In the genomic region with DNA sequence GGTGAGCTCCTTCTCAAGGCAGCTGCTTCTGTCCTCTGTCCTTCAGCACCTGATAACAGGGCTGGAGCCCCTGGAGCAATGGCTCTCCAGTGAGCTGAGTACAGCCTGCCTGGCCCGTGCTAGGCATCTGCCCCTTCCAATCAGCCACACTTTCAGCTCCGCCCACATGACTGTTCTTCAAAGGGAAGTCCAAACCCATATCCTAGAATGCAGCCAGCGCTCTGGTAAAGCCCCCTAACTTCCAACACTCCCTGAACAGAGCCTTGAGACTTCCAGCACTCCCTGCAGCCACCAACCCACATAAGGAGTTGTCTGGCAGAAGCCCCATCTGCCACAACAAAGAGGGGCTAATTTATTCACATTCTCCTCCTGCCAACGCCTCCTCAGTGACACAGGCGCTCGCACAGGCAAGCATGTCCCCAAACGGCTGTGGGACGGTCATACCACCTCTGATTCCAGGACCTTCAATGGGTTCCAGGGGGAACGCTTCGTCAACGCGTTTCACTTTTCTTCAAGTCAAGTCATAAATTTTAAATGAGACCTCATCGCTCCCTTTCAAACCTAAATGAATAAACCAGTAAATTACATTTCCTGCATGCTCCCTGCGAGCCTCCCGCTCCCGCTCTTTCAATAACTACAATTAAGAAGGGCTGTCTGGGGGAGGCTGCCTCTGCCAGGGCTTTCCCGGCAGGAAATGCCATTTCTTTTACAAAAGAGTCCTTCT, we compare ENCODE assay signal across 8 mouse cellular contexts. TPM values are rescaled to one million over a fixed set of nuclear protein-coding genes. Genes with fewer than 3 reads are reported as not detected.
DNase-seq lines count a peak whose midpoint lies in the region; ATAC-seq and TF ChIP-seq lines count a peak whose summit lies in the region.

No protein-coding gene starts in this region.

- no peaks in the 10 kb centered on the region for H3K9me3 ChIP-seq in intestine, postnatal 0 days (ENCODE audit: control insufficient read depth)

- H3K27me3 ChIP-seq in intestine, postnatal 0 days (replicated peaks; ENCODE audit: control insufficient read depth, insufficient read depth, low read length): 0 out of 2 replicates have a peak, but pooled peaks cover 5% of the 10 kb centered on the region

- no peaks in the 10 kb centered on the region; the same call in 1 of the 2 replicates for H3K4me1 ChIP-seq in intestine, postnatal 0 days (replicated peaks; ENCODE audit: control insufficient read depth, insufficient read depth, low read length)

- no peak overlapping the region for H3K9ac ChIP-seq in intestine, postnatal 0 days (ENCODE audit: low read depth, low read length)

- WGBS in intestine, postnatal 0 days: 10% methylated on average over 17 of the region's 17 CpGs

- no peak for TF ChIP-seq CTCF in intestine, postnatal 0 days (IDR thresholded peaks at IDR 0.05; ENCODE audit: low read depth)

- H3K27ac ChIP-seq in intestine, postnatal 0 days (ENCODE audit: low read depth, low read length): no peak overlapping the region

- H3K36me3 ChIP-seq in intestine, postnatal 0 days (ENCODE audit: control insufficient read depth, insufficient read depth): no peaks in the 10 kb centered on the region

- DNase-seq in NIH3T3 (ENCODE audit: low read depth): peak; percentile 2
- DNase-seq in brain, embryonic 18.5 days (ENCODE audit: low read depth, low spot score): peak; percentile 85
- DNase-seq in lung, postnatal 10 days: peak; percentile 71
- DNase-seq in right cerebral cortex, postnatal 10 days (ENCODE audit: low spot score in 2 of 2): peak; percentile 70 to 83
- DNase-seq in c-Kit-positive CD71-positive TER-119-positive erythroid progenitor cells, embryonic 14.5 days (ENCODE audit: low spot score): no peak
- no peak for DNase-seq in spleen, adult 12 weeks (ENCODE audit: low spot score)

- H3K4me2 ChIP-seq in intestine, postnatal 0 days (replicated peaks; ENCODE audit: low read depth): peak overlapping the region; percentile 59

- peak; percentile 57 for ATAC-seq in granulocyte monocyte progenitor cell, adult 5-6 weeks (replicated peaks; ENCODE audit: poor library complexity, severe bottlenecking)
- ATAC-seq in intestine, postnatal 0 days: no peak

- peak overlapping the region; percentile 14 for H3K4me3 ChIP-seq in intestine, postnatal 0 days (ENCODE audit: low read depth, low read length)

RNA-seq across cellular contexts. Expression of a gene that starts 7.4 kb away (rescaled TPM):
- total RNA-seq in granulocyte monocyte progenitor cell, adult 5-6 weeks (2014; fragmentation: Nextera tagmentation): not detected in 2 replicates
- total RNA-seq in granulocyte monocyte progenitor cell, adult 5-6 weeks (2017): not detected in 2 replicates
- polyA plus RNA-seq in intestine, postnatal 0 days (2015; fragmentation: Nextera tagmentation; extraction: Ambion mirVana): 0.16 and 0.18 TPM in 2 replicates

RNA-seq across cellular contexts. Expression of a gene that starts 20.5 kb away (rescaled TPM):
- 15.1 and 16.2 TPM in 2 replicates for total RNA-seq in granulocyte monocyte progenitor cell, adult 5-6 weeks (2014; fragmentation: Nextera tagmentation)
- total RNA-seq in granulocyte monocyte progenitor cell, adult 5-6 weeks (2017): 45.3 and 54.8 TPM in 2 replicates
- 350 and 391 TPM in 2 replicates for polyA plus RNA-seq in intestine, postnatal 0 days (2015; fragmentation: Nextera tagmentation; extraction: Ambion mirVana)

RNA-seq across cellular contexts. Expression of a gene that starts 29.1 kb away (rescaled TPM):
- total RNA-seq in granulocyte monocyte progenitor cell, adult 5-6 weeks (2014; fragmentation: Nextera tagmentation): 0.69 TPM in 1 of 2 replicates, not detected in the other
- total RNA-seq in granulocyte monocyte progenitor cell, adult 5-6 weeks (2017): 0.09 and 0.10 TPM in 2 replicates
- polyA plus RNA-seq in intestine, postnatal 0 days (2015; fragmentation: Nextera tagmentation; extraction: Ambion mirVana): 47.9 and 59.0 TPM in 2 replicates

Comparison
In these comparisons a context has a peak if more than half of its experiments do, and no peak if none do; other contexts are left out.
1. DNase-seq: peak in NIH3T3 (single experiment), brain, embryonic 18.5 days (single experiment), lung, postnatal 10 days (single experiment) and right cerebral cortex, postnatal 10 days (2 of 2); none in c-Kit-positive CD71-positive TER-119-positive erythroid progenitor cells, embryonic 14.5 days (single experiment) and spleen, adult 12 weeks (single experiment).